Mouse (Mus musculus) hindbrain, embryonic 11.5 days (tissue): ENCODE data around the gene Stim1. TPM values are rescaled to one million over a fixed set of nuclear protein-coding genes. Genes with fewer than 3 reads are reported as not detected.

ENCODE experiments used
- ATAC-seq: fragments of 200-750 bp; cut with Nextera tagmentation; 2 replicates; pipeline ENCODE4 v1.8.0; 2017; ENCODE audit warnings: mild to moderate bottlenecking, moderate TSS enrichment, moderate library complexity; ENCODE audit not compliant: low FRiP score
- DNase-seq: peaks from one replicate; pipeline ENCODE4 v3.0.0-alpha.2; 2015; ENCODE audit warnings: low spot score
- H3K27ac ChIP-seq: fragments of 300-500 bp; sonication (generic); 2 replicates; pipeline ENCODE4 v1.5.1; 2014; ENCODE audit warnings: mild to moderate bottlenecking, low read depth, low read length
- H3K27me3 ChIP-seq: fragments of 300-500 bp; sonication (generic); 2 replicates; pipeline ENCODE4 v1.6.1; 2014; ENCODE audit warnings: mild to moderate bottlenecking, low read length, moderate library complexity, mixed read lengths; ENCODE audit not compliant: control insufficient read depth, insufficient read depth
- H3K36me3 ChIP-seq: fragments of 300-500 bp; sonication (generic); 2 replicates; pipeline ENCODE4 v1.6.1; 2014; ENCODE audit warnings: mild to moderate bottlenecking, low read length, moderate library complexity, mixed read lengths; ENCODE audit not compliant: control insufficient read depth, insufficient read depth
- H3K4me1 ChIP-seq: fragments of 300-500 bp; sonication (generic); replicated peaks from 2 replicates; pipeline ENCODE4 v1.6.1; 2014; ENCODE audit warnings: low read length, mixed read lengths; ENCODE audit not compliant: control insufficient read depth, insufficient read depth
- H3K4me2 ChIP-seq: fragments of 300-500 bp; sonication (generic); replicated peaks from 2 replicates; pipeline ENCODE4 v1.6.1; 2014; ENCODE audit warnings: mild to moderate bottlenecking, low read depth, low read length
- H3K4me3 ChIP-seq: fragments of 300-500 bp; sonication (generic); 2 replicates; pipeline ENCODE4 v1.5.1; 2014; ENCODE audit warnings: low read depth, low read length
- H3K9ac ChIP-seq: fragments of 300-500 bp; sonication (generic); 2 replicates; pipeline ENCODE4 v1.6.1; 2014; ENCODE audit warnings: low read depth, low read length
- H3K9me3 ChIP-seq: fragments of 300-500 bp; sonication (generic); 2 replicates; pipeline ENCODE4 v1.6.1; 2016; ENCODE audit warnings: low read length; ENCODE audit not compliant: control insufficient read depth
- WGBS: fragments of 180-500 bp; shearing (Covaris S2); extraction: QIAGEN DNeasy Blood & Tissue Kit; methylation state at CpG from one replicate; pipeline ENCODE4 v1.1.7; 2014; 5-methylcytosine and 5-hydroxymethylcytosine counted together
- polyA plus RNA-seq: library from polyadenylated mRNA; unstranded; fragments of >200 nt; fragmentation: Nextera tagmentation; extraction: Ambion mirVana; gene quantifications from 2 replicates; pipeline ENCODE4 v1.2.1, GENCODE M21; 2014

Gene Stim1
- polyA plus RNA-seq, 1 experiment from 2014 or later = 10.3 TPM

GRCm38 (mm10) chr7:102233059-102233458 lies 34.5 kb upstream of the Stim1 start:
- DNase-seq (no peak), ATAC-seq (no peak)
- Histone ChIP-seq H3K9ac (no peak overlapping the region), H3K36me3 (peaks cover 6% of the 10 kb centered on the region; the same call in 1 of the 2 replicates), H3K27ac (no peak overlapping the region), H3K27me3 (no peaks in the 10 kb centered on the region), H3K9me3 (no peaks in the 10 kb centered on the region), H3K4me3 (no peak overlapping the region), H3K4me2 (no peak overlapping the region), H3K4me1 (no peaks in the 10 kb centered on the region)
- WGBS = 89% methylated on average over 4 of the region's 4 CpGs

- no peaks in the 10 kb centered on the region for H3K27me3 ChIP-seq
- no peak overlapping the region for H3K4me2 ChIP-seq
- ATAC-seq (no peak), DNase-seq (no peak)
- no peak overlapping the region for H3K27ac ChIP-seq
- peaks cover 11% of the 10 kb centered on the region for H3K36me3 ChIP-seq
- no peaks in the 10 kb centered on the region for H3K9me3 ChIP-seq
- H3K4me3 ChIP-seq = no peak overlapping the region
- H3K9ac ChIP-seq = no peak overlapping the region
- 84% methylated on average over 8 of the region's 8 CpGs for WGBS
- no peaks in the 10 kb centered on the region for H3K4me1 ChIP-seq
Observed at GRCm38 (mm10) chr7:102238686-102239286, 28.8 kb upstream of the Stim1 start.

GRCm38 (mm10) chr7:102239591-102239990 lies 28.0 kb upstream of the Stim1 start:
- H3K4me3 ChIP-seq = no peak overlapping the region
- no peaks in the 10 kb centered on the region for H3K9me3 ChIP-seq
- H3K36me3 ChIP-seq = peaks cover 11% of the 10 kb centered on the region
- H3K4me1 ChIP-seq = no peaks in the 10 kb centered on the region
- DNase-seq (no peak), ATAC-seq (no peak)
- no peaks in the 10 kb centered on the region for H3K27me3 ChIP-seq
- WGBS = 92% methylated on average over 16 of the region's 16 CpGs
- no peak overlapping the region for H3K4me2 ChIP-seq
- no peak overlapping the region for H3K9ac ChIP-seq
- no peak overlapping the region for H3K27ac ChIP-seq

GRCm38 (mm10) chr7:102242371-102242770 lies 25.2 kb upstream of the Stim1 start:
- no peak overlapping the region for H3K27ac ChIP-seq
- H3K36me3 ChIP-seq = peaks cover 9% of the 10 kb centered on the region
- WGBS = 88% methylated on average over 5 of the region's 5 CpGs

GRCm38 (mm10) chr7:102242917-102243316 lies 24.7 kb upstream of the Stim1 start:
- Histone ChIP-seq H3K9me3 (no peaks in the 10 kb centered on the region), H3K27ac (no peak overlapping the region), H3K4me3 (no peak overlapping the region), H3K27me3 (no peaks in the 10 kb centered on the region), H3K4me1 (peaks cover 5% of the 10 kb centered on the region), H3K9ac (no peak overlapping the region), H3K36me3 (peaks cover 7% of the 10 kb centered on the region), H3K4me2 (no peak overlapping the region)
- 95% methylated on average over 3 of the region's 3 CpGs for WGBS
- DNase-seq = no peak
- ATAC-seq = no peak

More at GRCm38 (mm10) chr7:102242371-102242770, 25.2 kb upstream of the Stim1 start:
- no peak for ATAC-seq
- Histone ChIP-seq H3K4me1 (peaks cover 5% of the 10 kb centered on the region), H3K4me3 (no peak overlapping the region), H3K9ac (no peak overlapping the region), H3K9me3 (no peaks in the 10 kb centered on the region), H3K4me2 (no peak overlapping the region), H3K27me3 (no peaks in the 10 kb centered on the region)
- DNase-seq = no peak

- Histone ChIP-seq H3K4me2 (no peak overlapping the region), H3K4me3 (no peak overlapping the region), H3K4me1 (peaks cover 7% of the 10 kb centered on the region), H3K36me3 (peaks cover 6% of the 10 kb centered on the region), H3K27ac (no peak overlapping the region), H3K9me3 (no peaks in the 10 kb centered on the region), H3K27me3 (no peaks in the 10 kb centered on the region), H3K9ac (no peak overlapping the region)
- 81% methylated on average over 2 of the region's 2 CpGs for WGBS
- DNase-seq (no peak), ATAC-seq (no peak)
Observed at GRCm38 (mm10) chr7:102243870-102244269, 23.7 kb upstream of the Stim1 start.

GRCm38 (mm10) chr7:102244782-102245535 lies 22.6 kb upstream of the Stim1 start:
- ATAC-seq = no peak
- no peak overlapping the region for H3K4me2 ChIP-seq
- H3K4me3 ChIP-seq = no peak overlapping the region
- H3K9ac ChIP-seq = no peak overlapping the region
- no peaks in the 10 kb centered on the region for H3K9me3 ChIP-seq
- no peaks in the 10 kb centered on the region for H3K27me3 ChIP-seq
- H3K36me3 ChIP-seq = peaks cover 2% of the 10 kb centered on the region; the same call in 1 of the 2 replicates
- 86% methylated on average over 3 of the region's 3 CpGs for WGBS
- peaks cover 7% of the 10 kb centered on the region for H3K4me1 ChIP-seq
- DNase-seq = no peak
- no peak overlapping the region for H3K27ac ChIP-seq

- Histone ChIP-seq H3K4me3 (no peak overlapping the region), H3K9me3 (no peaks in the 10 kb centered on the region), H3K4me2 (no peak overlapping the region), H3K27me3 (no peaks in the 10 kb centered on the region), H3K36me3 (no peaks in the 10 kb centered on the region), H3K27ac (no peak overlapping the region), H3K9ac (0 out of 2 replicates have a peak overlapping the region, but pooled peaks have one; percentile 27), H3K4me1 (peaks cover 7% of the 10 kb centered on the region)
- DNase-seq = no peak
- ATAC-seq = no peak
- 0% methylated on average over 1 of the region's 1 CpGs for WGBS
Observed at GRCm38 (mm10) chr7:102245775-102246174, 21.8 kb upstream of the Stim1 start.

GRCm38 (mm10) chr7:102246265-102246664 lies 21.3 kb upstream of the Stim1 start:
- Histone ChIP-seq H3K4me3 (no peak overlapping the region), H3K4me2 (no peak overlapping the region), H3K9me3 (no peaks in the 10 kb centered on the region), H3K27ac (no peak overlapping the region), H3K4me1 (peaks cover 7% of the 10 kb centered on the region), H3K9ac (no peak overlapping the region), H3K36me3 (no peaks in the 10 kb centered on the region), H3K27me3 (no peaks in the 10 kb centered on the region)
- DNase-seq (no peak), ATAC-seq (no peak)
- WGBS = 67% methylated on average over 6 of the region's 6 CpGs
